ENCODE assay signal across 19 mouse cellular contexts in the genomic region with DNA sequence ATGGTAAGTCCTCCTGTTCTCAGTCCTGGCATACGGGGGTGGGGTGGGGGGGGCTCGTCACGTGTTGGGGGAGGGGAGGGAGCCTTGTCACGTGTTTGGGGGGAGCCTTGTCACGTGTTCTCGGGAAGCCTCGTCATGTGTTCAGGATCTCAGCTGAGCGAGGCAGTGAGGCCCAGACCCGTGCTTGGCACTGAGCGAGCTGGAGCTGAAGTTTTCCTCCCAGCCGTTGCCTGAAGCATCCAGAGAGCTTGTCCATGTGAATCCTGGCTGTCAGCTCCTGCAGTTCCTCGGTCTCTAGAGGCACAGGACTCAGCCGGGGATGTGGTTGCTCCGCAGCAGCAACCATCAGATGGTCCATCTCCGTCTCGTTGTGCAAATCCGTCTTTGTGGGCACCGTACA. TPM values are rescaled to one million over a fixed set of nuclear protein-coding genes. Genes with fewer than 3 reads are reported as not detected.
DNase-seq lines count a peak whose midpoint lies in the region; ATAC-seq and TF ChIP-seq lines count a peak whose summit lies in the region.
"Had no signal": no experiment of that assay in that cellular context is flagged by ENCODE, and none has a peak within 500 bp of the region (broad histone marks: within the 10 kb centered on the region; RNA-seq: fewer than 3 reads in every experiment).

No protein-coding gene starts in this region.

- no peak overlapping the region for H3K9ac ChIP-seq in heart, embryonic 12.5 days
- H3K9ac ChIP-seq in neural tube, embryonic 15.5 days (replicated peaks): no peak overlapping the region
- H3K9ac ChIP-seq: heart, embryonic 13.5 days had no signal

- H3K4me2 ChIP-seq in heart, embryonic 12.5 days: no peak overlapping the region
- H3K4me2 ChIP-seq in neural tube, embryonic 15.5 days: no peak overlapping the region
- H3K4me2 ChIP-seq: heart, embryonic 13.5 days had no signal

- intact Hi-C loops in gastrocnemius, postnatal 14 days (cut with DNase I; ENCODE audit: low total_unique reads): loop anchor here (10.0 kb wide), 1 partner anchor 461 kb away; no protein-coding TSS in a partner anchor

- peaks cover 42% of the 10 kb centered on the region for H3K4me1 ChIP-seq in cerebellum, adult 2 months (ENCODE audit: control insufficient read depth, insufficient read depth, low read length)
- peaks cover 40% of the 10 kb centered on the region for H3K4me1 ChIP-seq in heart, embryonic 12.5 days (replicated peaks)
- peaks cover 57% of the 10 kb centered on the region for H3K4me1 ChIP-seq in neural tube, embryonic 15.5 days

- no peaks in the 10 kb centered on the region for H3K36me3 ChIP-seq in heart, embryonic 12.5 days
- no peaks in the 10 kb centered on the region for H3K36me3 ChIP-seq in neural tube, embryonic 15.5 days
- H3K36me3 ChIP-seq: heart, embryonic 13.5 days had no signal

- peaks cover 3% of the 10 kb centered on the region; the same call in 1 of the 2 replicates for H3K9me3 ChIP-seq in heart, embryonic 12.5 days (replicated peaks)
- no peaks in the 10 kb centered on the region for H3K9me3 ChIP-seq in neural tube, embryonic 15.5 days (replicated peaks)
- H3K9me3 ChIP-seq: heart, embryonic 13.5 days had no signal

- H3K4me3 ChIP-seq in cerebellum, adult 2 months (replicated peaks; ENCODE audit: insufficient read depth, low read depth, low read length): no peak overlapping the region
- H3K4me3 ChIP-seq in heart, embryonic 12.5 days: no peak overlapping the region
- H3K4me3 ChIP-seq in neural tube, embryonic 15.5 days (replicated peaks): no peak overlapping the region
- H3K4me3 ChIP-seq: heart, embryonic 13.5 days had no signal

- peak overlapping the region; percentile 63; the same call in 1 of the 2 replicates for H3K27ac ChIP-seq in cerebellum, adult 2 months (ENCODE audit: insufficient read depth, low read length)
- no peak overlapping the region for H3K27ac ChIP-seq in heart, embryonic 12.5 days (ENCODE audit: poor library complexity, severe bottlenecking)
- H3K27ac ChIP-seq in neural tube, embryonic 15.5 days (replicated peaks): peak overlapping the region; percentile 66
- H3K27ac ChIP-seq: heart, embryonic 13.5 days had no signal

- TF ChIP-seq POLR2A in cerebellum, adult 2 months (IDR thresholded peaks at IDR 0.05; ENCODE audit: borderline replicate concordance, insufficient read depth, low read length): no peak

- peak in 1 of 2 experiments; percentile 41 for DNase-seq in cerebellum, adult 2 months
- peak; percentile 39 to 61 for DNase-seq in heart, adult 9 months (ENCODE audit: low spot score in 2 of 2)
- peak; percentile 39 for DNase-seq in right cerebral cortex, postnatal 14 days
- no peak for DNase-seq in right cerebral cortex, adult 2 months (ENCODE audit: low spot score in 2 of 2)
- DNase-seq in gastrocnemius, postnatal 14 days: no peak
- DNase-seq: adrenal gland, postnatal 25 days; embryo, embryonic 11 days; gastrocnemius, postnatal 25 days; kidney, adult 2 months; kidney, postnatal 36 days; liver; lung, adult 18-20 months; thymus, postnatal 36 days had no signal

- 18% methylated on average over 18 of the region's 18 CpGs for WGBS in cerebellum, adult 2 months
- WGBS in heart, embryonic 12.5 days: 72% methylated on average over 18 of the region's 18 CpGs
- WGBS in neural tube, embryonic 15.5 days: 64% methylated on average over 18 of the region's 18 CpGs

- no peaks in the 10 kb centered on the region for H3K27me3 ChIP-seq in cerebellum, adult 2 months (ENCODE audit: control insufficient read depth, insufficient read depth, low read length)
- H3K27me3 ChIP-seq in heart, embryonic 12.5 days (replicated peaks): peaks cover 12% of the 10 kb centered on the region; the same call in 1 of the 2 replicates
- no peaks in the 10 kb centered on the region for H3K27me3 ChIP-seq in neural tube, embryonic 15.5 days (replicated peaks)
- H3K27me3 ChIP-seq: CH12.LX had no signal

- TF ChIP-seq CTCF in cerebellum, adult 2 months (IDR thresholded peaks at IDR 0.05; ENCODE audit: borderline replicate concordance, insufficient read depth, low read depth, low read length): no peak

- no peak for ATAC-seq in cerebellum, adult (ENCODE audit: insufficient number of reproducible peaks, low FRiP score, low TSS enrichment)
- ATAC-seq in heart, embryonic 12.5 days (ENCODE audit: insufficient number of reproducible peaks, low FRiP score): no peak
- peak; percentile 19; the same call in 1 of the 2 replicates for ATAC-seq in neural tube, embryonic 15.5 days (ENCODE audit: low FRiP score)
- ATAC-seq: forebrain, embryonic 16.5 days had no signal

RNA-seq across cellular contexts. Expression of gene Clstn1, which starts 19.8 kb away (rescaled TPM):
- polyA plus RNA-seq in cerebellum, adult 2 months (2012; rRNA removed): 301 and 324 TPM in 2 replicates
- 38.3 and 38.9 TPM in 2 replicates for polyA plus RNA-seq in heart, embryonic 12.5 days (2016; fragmentation: Nextera tagmentation; extraction: Ambion mirVana)
- polyA plus RNA-seq in neural tube, embryonic 15.5 days (2015; fragmentation: Nextera tagmentation; extraction: Ambion mirVana): 142 and 188 TPM in 2 replicates
- 10 to 100 TPM; 42.0 to 56.1 TPM for total RNA-seq in gastrocnemius, postnatal 14 days (2021)

Comparison
In these comparisons a context has a peak if more than half of its experiments do, and no peak if none do; other contexts are left out.
1. DNase-seq: peak in heart, adult 9 months (2 of 2) and right cerebral cortex, postnatal 14 days (single experiment); none in right cerebral cortex, adult 2 months (0 of 2) and gastrocnemius, postnatal 14 days (single experiment).